Mouse (Mus musculus) adrenal gland, postnatal 25 days (tissue): ENCODE results near the gene Pcp4l1. TPM values are rescaled to one million over a fixed set of nuclear protein-coding genes. Genes with fewer than 3 reads are reported as not detected.
"Not testable (repeated sequence)": the region's sequence is repeated elsewhere in the genome, so short reads cannot be mapped to it uniquely, and the experiment has no call there.

Experiments used
- DNase-seq: peaks from one replicate; pipeline ENCODE4 v3.0.0; 2021; ENCODE audit warnings: mixed read lengths
- total RNA-seq: library from RNA; stranded (reverse); gene quantifications from 2 replicates; pipeline ENCODE4 v1.2.3, GENCODE M21; 2021

Pcp4l1 gene
- total RNA-seq, 1 experiment from 2014 or later: 36.1 TPM

DNA sequence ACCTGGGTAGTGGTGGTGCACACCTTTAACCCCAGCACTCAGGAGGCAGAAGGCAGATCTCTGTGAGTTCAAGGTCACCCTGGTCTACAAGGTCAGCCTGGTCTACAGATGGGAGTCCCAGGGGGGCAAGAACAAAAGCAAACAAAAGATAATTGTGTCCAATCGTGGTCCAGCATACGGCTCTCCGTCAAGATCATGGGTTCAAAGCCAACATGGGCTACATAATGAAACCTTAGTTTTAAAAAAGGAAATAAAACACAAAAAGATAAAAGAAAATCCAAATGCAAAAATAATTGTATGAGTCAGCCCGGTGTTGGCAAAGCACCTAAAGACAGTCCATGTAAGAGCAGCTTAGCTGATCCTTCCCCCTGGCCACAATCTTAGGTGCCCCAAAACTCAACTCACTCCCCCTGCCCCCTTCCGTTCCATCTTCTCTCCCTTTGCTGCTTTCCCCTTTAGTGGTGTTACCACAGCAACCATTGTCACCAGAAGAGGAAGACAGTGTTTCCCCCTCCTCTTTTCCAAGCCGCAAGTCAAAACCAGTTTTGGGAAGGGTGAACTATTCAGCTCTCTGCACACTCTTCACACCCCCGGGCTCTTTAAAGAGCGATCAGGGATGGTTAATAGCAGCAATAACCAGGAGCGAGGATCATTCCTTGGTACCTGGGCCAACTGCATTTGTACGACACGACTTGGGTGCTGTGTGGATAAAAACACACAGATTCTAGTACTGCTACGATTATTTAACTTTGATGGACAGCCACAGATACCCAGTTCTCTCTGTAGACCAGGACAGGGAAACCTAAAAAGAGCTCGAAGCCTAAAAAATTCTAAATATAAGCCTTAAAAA, 8.0 kb downstream of the Pcp4l1 start:
- no peak for DNase-seq

DNA sequence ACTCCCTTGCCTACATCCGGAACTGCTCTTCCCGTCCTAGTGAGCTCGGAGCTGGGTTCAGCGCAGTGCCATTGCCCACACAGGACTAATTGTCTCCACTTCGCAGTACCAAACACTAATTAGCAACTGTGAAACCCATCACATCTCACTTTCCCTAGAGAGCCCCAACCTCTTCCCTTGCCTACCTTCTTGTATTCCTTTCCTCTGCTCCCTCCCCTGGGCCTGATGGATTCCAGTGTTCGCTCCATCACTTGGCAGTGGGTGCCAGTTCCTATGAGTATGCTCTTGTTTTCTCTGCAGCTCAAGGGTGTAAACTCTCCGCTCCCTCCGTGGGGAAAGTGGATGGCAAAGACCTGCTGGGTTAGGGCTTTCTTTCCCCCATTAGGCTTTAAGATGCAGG, 10.4 kb downstream of the Pcp4l1 start:
- DNase-seq: no peak

- DNase-seq: peak; percentile 21
Observed at GRCm38 (mm10) chr1:171184314-171184713, 11.8 kb downstream of the Pcp4l1 start.

- no peak for DNase-seq
Observed at GRCm38 (mm10) chr1:171183620-171184019, 12.4 kb downstream of the Pcp4l1 start.

GRCm38 (mm10) chr1:171183025-171183424, 13.0 kb downstream of the Pcp4l1 start:
- no peak for DNase-seq

GRCm38 (mm10) chr1:171179487-171180171, 16.4 kb downstream of the Pcp4l1 start:
- DNase-seq: peak; percentile 25

- DNase-seq: no peak
Observed at GRCm38 (mm10) chr1:171172779-171173178, 23.3 kb downstream of the Pcp4l1 start.

GRCm38 (mm10) chr1:171171138-171171537, 24.9 kb downstream of the Pcp4l1 start:
- DNase-seq: no peak

DNA sequence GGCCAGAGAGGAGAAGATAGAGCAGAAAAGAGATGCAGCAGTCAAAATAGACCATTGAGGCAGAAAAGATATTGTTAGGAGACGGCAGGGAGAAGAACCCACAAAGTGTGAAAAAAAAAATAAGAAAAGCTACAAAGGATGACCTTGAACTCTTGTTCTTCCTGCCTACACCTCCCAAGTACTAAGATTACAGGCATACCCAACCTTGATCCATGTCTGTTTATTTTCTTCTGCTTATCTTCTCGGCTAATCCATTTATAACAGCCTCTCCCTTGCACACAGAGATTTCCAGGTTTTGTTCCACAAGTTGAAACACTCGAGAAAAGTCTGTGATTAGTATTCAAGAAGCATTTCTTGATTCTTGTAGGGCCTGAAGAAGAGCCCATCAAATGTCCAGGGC, 26.2 kb downstream of the Pcp4l1 start:
- no peak for DNase-seq

DNA sequence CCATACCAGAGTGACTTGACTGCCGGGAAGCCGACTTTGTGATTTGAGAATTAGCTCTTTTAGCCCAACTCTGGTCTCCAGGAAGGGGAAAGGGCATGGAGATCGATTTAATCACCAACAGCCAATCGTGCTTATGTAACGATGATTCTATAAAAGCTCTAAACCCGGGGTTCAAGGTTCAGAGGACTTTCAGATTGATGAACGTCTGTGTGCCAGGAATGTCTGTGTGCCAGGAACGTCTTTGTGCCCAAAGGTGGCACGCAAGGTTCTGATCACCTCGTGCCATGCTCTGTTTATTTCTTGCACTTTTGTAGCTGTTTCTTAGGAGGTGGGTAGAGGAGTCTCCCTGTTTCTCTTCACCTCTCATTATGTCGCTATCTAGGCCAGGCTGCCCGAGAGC, 27.2 kb downstream of the Pcp4l1 start:
- DNase-seq: no peak

- DNase-seq: no peak
Observed at GRCm38 (mm10) chr1:171165629-171166345, 30.3 kb downstream of the Pcp4l1 start.

DNA sequence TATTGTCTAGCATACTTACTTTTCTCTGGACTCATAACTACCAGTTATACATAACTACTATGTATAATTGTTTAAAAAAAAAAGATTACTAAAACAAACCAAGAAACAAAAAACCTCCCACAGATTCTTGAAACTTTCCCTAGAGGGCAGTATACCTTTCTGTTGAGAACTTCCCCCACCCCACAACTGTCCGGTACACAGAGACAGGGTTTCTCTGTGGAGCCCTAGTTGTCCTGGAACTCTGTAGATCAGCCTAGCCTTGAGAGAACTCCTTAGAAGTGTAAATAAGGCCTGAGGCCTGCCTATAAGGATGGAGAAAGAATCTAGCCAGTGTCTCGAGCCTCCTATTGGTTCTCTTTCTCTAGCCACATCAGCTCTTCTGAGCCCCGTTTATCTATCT, 31.8 kb downstream of the Pcp4l1 start:
- DNase-seq: no peak

DNA sequence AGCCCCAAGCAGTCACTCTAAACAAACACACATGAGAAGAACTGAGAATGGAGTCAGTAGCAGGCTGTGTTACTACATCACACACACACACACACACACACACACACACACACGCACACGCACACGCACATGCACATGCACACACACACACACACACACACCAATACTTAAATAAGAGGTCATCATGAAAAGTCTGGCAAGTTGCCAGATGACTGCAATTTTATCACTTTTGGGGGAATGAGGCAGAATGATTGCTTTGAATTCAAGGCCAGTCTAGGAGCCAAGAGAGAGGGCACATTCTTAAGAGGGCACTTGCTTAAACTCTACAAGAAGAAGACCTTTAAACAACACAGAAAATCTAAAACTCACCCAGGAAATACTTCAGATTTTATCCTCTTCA, 33.5 kb downstream of the Pcp4l1 start:
- no peak for DNase-seq

- peak; percentile 36 for DNase-seq
Observed at GRCm38 (mm10) chr1:171159485-171159975, 36.5 kb downstream of the Pcp4l1 start.

DNA sequence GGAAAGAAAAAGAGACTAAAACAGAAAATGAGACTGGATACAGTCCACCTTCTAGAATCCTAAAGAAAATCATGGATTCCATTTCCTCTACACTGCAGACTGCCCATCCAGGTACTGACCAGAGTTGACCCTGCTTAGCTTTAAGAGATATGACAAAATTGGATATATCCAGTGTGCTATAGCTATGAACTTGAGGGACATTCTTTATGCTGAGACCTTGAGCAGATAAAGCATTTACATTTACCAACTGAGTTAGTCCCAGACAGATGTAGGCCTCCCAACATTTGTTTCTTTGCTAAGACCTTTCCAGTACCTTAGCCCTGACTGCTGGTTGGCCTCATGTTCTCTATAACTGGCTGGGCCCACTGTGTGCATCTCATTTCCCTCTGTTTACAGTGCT, 38.1 kb downstream of the Pcp4l1 start:
- DNase-seq: no peak

- no peak for DNase-seq
Observed at GRCm38 (mm10) chr1:171156644-171157043, 39.4 kb downstream of the Pcp4l1 start.

GRCm38 (mm10) chr1:171151966-171152365, 44.1 kb downstream of the Pcp4l1 start:
- no peak for DNase-seq

DNA sequence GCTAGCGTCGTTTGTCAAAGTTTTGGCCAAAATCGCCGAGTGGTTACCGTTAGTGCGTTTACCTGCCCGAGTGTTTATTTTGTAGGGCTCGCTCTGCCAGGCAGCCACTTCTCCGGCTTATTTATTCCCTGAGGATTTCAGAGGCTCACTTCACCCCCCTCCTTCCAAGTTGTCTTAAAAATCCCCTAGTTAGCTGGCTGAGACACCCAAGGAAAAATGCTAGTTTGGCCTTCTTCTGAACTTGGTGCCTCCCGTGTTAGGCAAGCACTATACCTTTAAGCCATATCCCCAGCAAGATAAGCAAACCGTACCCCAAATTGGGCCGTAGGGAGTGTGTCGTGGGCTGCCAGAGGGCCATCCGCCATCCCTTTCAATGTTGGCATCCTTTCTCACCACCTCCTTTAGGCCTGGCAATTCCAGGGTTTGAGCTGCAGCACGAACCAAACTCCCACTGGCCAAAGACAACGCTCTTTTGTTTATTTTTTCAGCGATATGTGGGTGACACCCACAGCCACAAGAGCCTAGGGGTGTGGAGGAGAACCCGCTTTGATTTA, 45.2 kb downstream of the Pcp4l1 start:
- no peak for DNase-seq

- DNase-seq: peak; percentile 95
Observed at GRCm38 (mm10) chr1:171149974-171150760, 45.9 kb downstream of the Pcp4l1 start, which contains the start of the genes Sdhc and Mpz. Sdhc (minus strand) TSS chr1:171150603. Mpz (plus strand) TSS chr1:171150711.

GRCm38 (mm10) chr1:171142981-171143380, 53.1 kb downstream of the Pcp4l1 start:
- not testable (repeated sequence) for DNase-seq

DNA sequence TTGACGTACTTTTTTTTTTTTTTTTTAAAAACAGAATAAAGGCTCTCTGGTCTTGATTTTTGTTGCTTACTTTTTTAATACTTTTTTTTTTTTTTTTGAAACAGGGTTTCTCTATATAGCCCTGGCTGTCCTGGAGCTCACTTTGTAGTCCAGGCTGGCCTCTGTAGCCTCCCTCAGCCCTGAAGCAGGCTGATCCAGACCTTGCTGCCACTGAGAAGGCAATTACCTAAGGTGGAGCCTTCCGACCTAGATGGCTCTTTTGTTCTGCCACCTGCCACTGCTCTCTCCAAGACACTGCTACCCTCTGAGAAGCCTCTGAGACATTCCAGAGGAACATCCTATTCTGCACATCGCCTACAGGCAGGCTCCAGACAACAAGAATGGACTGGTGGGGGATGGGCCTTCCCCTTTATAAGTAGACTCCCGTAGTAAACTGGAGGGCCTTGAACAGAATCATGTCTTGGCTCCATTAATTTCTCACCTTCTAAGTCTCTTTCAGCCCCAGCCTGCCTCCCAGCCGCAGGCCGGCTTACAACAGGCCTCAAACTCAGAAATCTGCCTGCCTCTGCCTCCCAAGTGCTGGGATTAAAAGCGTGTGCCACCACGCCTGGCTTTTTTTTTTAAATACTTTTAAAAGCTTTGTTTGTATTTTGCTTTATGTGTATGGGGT, 58.4 kb downstream of the Pcp4l1 start:
- DNase-seq: not testable (repeated sequence)
